Mouse (Mus musculus): Measurements from ENCODE around the gene Map1lc3a.

DNA sequence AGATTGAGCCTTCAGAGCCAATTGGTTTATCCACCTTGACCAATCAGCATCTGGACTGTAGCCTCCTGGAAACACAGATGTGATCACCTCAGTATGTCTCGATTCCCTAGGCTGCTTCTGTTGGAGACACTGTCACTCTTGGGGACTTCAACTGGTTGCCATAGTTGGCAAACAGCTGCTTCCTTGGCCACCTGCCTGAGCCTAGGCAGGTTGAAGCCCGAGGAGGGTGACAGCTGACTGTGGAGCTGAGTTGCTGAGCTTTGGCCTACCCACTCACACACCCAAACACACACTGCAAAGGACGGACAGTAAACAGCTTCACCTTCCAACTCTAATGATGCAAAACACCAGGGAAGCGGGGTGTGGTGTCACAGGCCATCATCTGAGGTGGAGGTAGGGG, 7.7 kb downstream of the Map1lc3a start:
- TF ChIP-seq EP300 (IDR thresholded peaks at IDR 0.05; ENCODE audit: low read depth): no peak
- TF ChIP-seq CTCF (IDR thresholded peaks at IDR 0.05; ENCODE audit: low read depth): no peak

All from liver, postnatal 0 days (tissue).